Mouse (Mus musculus) gastrocnemius, postnatal 4 days (tissue): Measurements from ENCODE around the gene P2ry6. TPM values are rescaled to one million over a fixed set of nuclear protein-coding genes. Genes with fewer than 3 reads are reported as not detected.

Source experiments
- DNase-seq, 2 experiments: peaks; one replicate each; pipeline ENCODE4 v3.0.0; 2021 to 2022; ENCODE audit warnings: low spot score in 2 of 2, mixed read lengths in 2 of 2
- total RNA-seq, 2 experiments: library from RNA; stranded (reverse); gene quantifications; 2 replicates each; pipeline ENCODE4 v1.2.3; 2021

The P2ry6 gene
- total RNA-seq, 2 experiments from 2014 or later: 5.8 to 7.4 TPM

GRCm38 (mm10) chr7:100919006-100919808 is 55.2 kb downstream of the P2ry6 start:
- DNase-seq: no peak

- peak in 1 of 2 experiments; percentile 73 for DNase-seq
Observed at GRCm38 (mm10) chr7:100918176-100918575, 56.3 kb downstream of the P2ry6 start.

GRCm38 (mm10) chr7:100917751-100918150 is 56.7 kb downstream of the P2ry6 start:
- DNase-seq: no peak

- DNase-seq: no peak
Observed at GRCm38 (mm10) chr7:100916526-100916925, 57.9 kb downstream of the P2ry6 start.

- no peak for DNase-seq
Observed at GRCm38 (mm10) chr7:100915204-100915603, 59.2 kb downstream of the P2ry6 start.

GRCm38 (mm10) chr7:100911791-100912190 is 62.7 kb downstream of the P2ry6 start:
- no peak for DNase-seq

- DNase-seq: no peak
Observed at GRCm38 (mm10) chr7:100911246-100911770, 63.1 kb downstream of the P2ry6 start.

GRCm38 (mm10) chr7:100908567-100908966 is 65.9 kb downstream of the P2ry6 start:
- no peak for DNase-seq

- DNase-seq: no peak
Observed at GRCm38 (mm10) chr7:100908061-100908460, 66.4 kb downstream of the P2ry6 start.

GRCm38 (mm10) chr7:100907231-100907630 is 67.2 kb downstream of the P2ry6 start:
- peak; percentile 68 to 83 for DNase-seq

GRCm38 (mm10) chr7:100906029-100906789 is 68.2 kb downstream of the P2ry6 start:
- no peak for DNase-seq

GRCm38 (mm10) chr7:100905037-100905436 is 69.4 kb downstream of the P2ry6 start:
- no peak for DNase-seq

GRCm38 (mm10) chr7:100904612-100905011 is 69.8 kb downstream of the P2ry6 start:
- DNase-seq: no peak

GRCm38 (mm10) chr7:100902451-100903137 is 71.9 kb downstream of the P2ry6 start:
- no peak for DNase-seq

- DNase-seq: no peak
Observed at GRCm38 (mm10) chr7:100897828-100898227, 76.6 kb downstream of the P2ry6 start.

- no peak for DNase-seq
Observed at GRCm38 (mm10) chr7:100894833-100895226, 79.6 kb downstream of the P2ry6 start.

- DNase-seq: no peak
Observed at GRCm38 (mm10) chr7:100894057-100894832, 80.2 kb downstream of the P2ry6 start.

- no peak for DNase-seq
Observed at GRCm38 (mm10) chr7:100893249-100894056, 81.0 kb downstream of the P2ry6 start.
